Mouse (Mus musculus): ENCODE measurements around the gene 1700029I15Rik.
A peak's percentile ranks its signal among the peaks of the same experiment; 100 is the strongest.

Gene 1700029I15Rik

GRCm38 (mm10) chr2:92426426-92426825, 44.1 kb downstream of the 1700029I15Rik start:
- no peak for DNase-seq (ENCODE audit: low spot score in 2 of 2)

- no peak for DNase-seq (ENCODE audit: low spot score in 2 of 2)
Observed at GRCm38 (mm10) chr2:92427882-92428281, 45.5 kb downstream of the 1700029I15Rik start.

GRCm38 (mm10) chr2:92430089-92430488, 47.8 kb downstream of the 1700029I15Rik start:
- no peak for DNase-seq (ENCODE audit: low spot score in 2 of 2)

- DNase-seq (ENCODE audit: low spot score in 2 of 2): peak in 1 of 2 experiments; percentile 29
Observed at GRCm38 (mm10) chr2:92430723-92431541, 48.6 kb downstream of the 1700029I15Rik start.

- no peak for DNase-seq (ENCODE audit: low spot score in 2 of 2)
Observed at GRCm38 (mm10) chr2:92431611-92432179, 49.4 kb downstream of the 1700029I15Rik start.

GRCm38 (mm10) chr2:92432299-92433295, 50.3 kb downstream of the 1700029I15Rik start:
- DNase-seq (ENCODE audit: low spot score in 2 of 2): no peak

GRCm38 (mm10) chr2:92433578-92434374, 51.4 kb downstream of the 1700029I15Rik start, which contains the start of gene Cry2:
Gene Cry2, minus strand, starts transcription at chr2:92434043.
- peak; percentile 98 for DNase-seq (ENCODE audit: low spot score in 2 of 2)

GRCm38 (mm10) chr2:92434375-92434745, 52.0 kb downstream of the 1700029I15Rik start:
- DNase-seq (ENCODE audit: low spot score in 2 of 2): no peak

GRCm38 (mm10) chr2:92435023-92435422, 52.7 kb downstream of the 1700029I15Rik start:
- no peak for DNase-seq (ENCODE audit: low spot score in 2 of 2)
